In genomic region chr11:117027681-117028080, GRCm38 (mm10) we compare ENCODE assay signal across 10 mouse cellular contexts.
A peak's percentile ranks its signal among the peaks of the same experiment; 100 is the strongest.
DNase-seq lines count a peak whose midpoint lies in the region; ATAC-seq lines count a peak whose summit lies in the region.
"Had no signal": no experiment of that assay in that cellular context is flagged by ENCODE, and none has a peak within 500 bp of the region (broad histone marks: within the 10 kb centered on the region; RNA-seq: fewer than 3 reads in every experiment).

No protein-coding gene starts in this region.

- no peaks in the 10 kb centered on the region for H3K36me3 ChIP-seq in neural tube, embryonic 13.5 days
- no peaks in the 10 kb centered on the region for H3K36me3 ChIP-seq in hindbrain, embryonic 14.5 days (replicated peaks; ENCODE audit: control insufficient read depth, insufficient read depth)

- H3K27me3 ChIP-seq in neural tube, embryonic 13.5 days, result no peaks in the 10 kb centered on the region
- H3K27me3 ChIP-seq in hindbrain, embryonic 14.5 days (ENCODE audit: control insufficient read depth, insufficient read depth, low read length), result no peaks in the 10 kb centered on the region

- no peak overlapping the region for H3K4me3 ChIP-seq in neural tube, embryonic 13.5 days
- no peak overlapping the region for H3K4me3 ChIP-seq in hindbrain, embryonic 14.5 days (replicated peaks; ENCODE audit: low read length)

- peak overlapping the region; percentile 84 for H3K27ac ChIP-seq in neural tube, embryonic 13.5 days (replicated peaks)
- peak overlapping the region; percentile 77 for H3K27ac ChIP-seq in hindbrain, embryonic 14.5 days

- no peak for ATAC-seq in neural tube, embryonic 13.5 days (ENCODE audit: low read depth)
- ATAC-seq in hindbrain, embryonic 14.5 days (ENCODE audit: low FRiP score), result no peak
- ATAC-seq: midbrain, embryonic 16.5 days had no signal

- H3K9me3 ChIP-seq in neural tube, embryonic 13.5 days, result peaks cover 6% of the 10 kb centered on the region
- H3K9me3 ChIP-seq in hindbrain, embryonic 14.5 days (ENCODE audit: control insufficient read depth, low read length), result no peaks in the 10 kb centered on the region

- H3K9ac ChIP-seq in neural tube, embryonic 13.5 days, result no peak overlapping the region
- no peak overlapping the region for H3K9ac ChIP-seq in hindbrain, embryonic 14.5 days

- no peak for DNase-seq in neural tube, embryonic 10.5 days (ENCODE audit: extremely low spot score, low spot score)
- DNase-seq in c-Kit-negative CD71-positive TER-119-positive erythroid progenitor cells, embryonic 14.5 days (ENCODE audit: low read depth, low spot score), result peak; percentile 75
- no peak for DNase-seq in hindbrain, embryonic 14.5 days (ENCODE audit: low spot score)
- DNase-seq in thymus, postnatal 14 days, result peak; percentile 51
- DNase-seq in urinary bladder, postnatal 14 days (ENCODE audit: low spot score), result no peak
- no peak for DNase-seq in left cerebral cortex, adult 8-10 months (ENCODE audit: low spot score in 2 of 2)
- DNase-seq: cerebellum, postnatal 36 days; gastrocnemius, postnatal 10 days had no signal

- peaks cover 51% of the 10 kb centered on the region for H3K4me1 ChIP-seq in neural tube, embryonic 13.5 days (replicated peaks)
- H3K4me1 ChIP-seq in hindbrain, embryonic 14.5 days (replicated peaks; ENCODE audit: control insufficient read depth, insufficient read depth, low read length), result peaks cover 42% of the 10 kb centered on the region

- WGBS in neural tube, embryonic 13.5 days, result 47% methylated on average over 10 of the region's 10 CpGs
- 58% methylated on average over 9 of the region's 10 CpGs for WGBS in hindbrain, embryonic 14.5 days

- no peak overlapping the region for H3K4me2 ChIP-seq in neural tube, embryonic 13.5 days
- H3K4me2 ChIP-seq in hindbrain, embryonic 14.5 days (replicated peaks), result no peak overlapping the region

Comparison
In these comparisons a context has a peak if more than half of its experiments do, and no peak if none do; other contexts are left out.
1. DNase-seq: peak in c-Kit-negative CD71-positive TER-119-positive erythroid progenitor cells, embryonic 14.5 days (single experiment) and thymus, postnatal 14 days (single experiment); none in neural tube, embryonic 10.5 days (single experiment), hindbrain, embryonic 14.5 days (single experiment), urinary bladder, postnatal 14 days (single experiment) and left cerebral cortex, adult 8-10 months (0 of 2).